Mouse (Mus musculus) embryonic facial prominence, embryonic 14.5 days (tissue): ENCODE results near the gene Papolg. TPM values are rescaled to one million over a fixed set of nuclear protein-coding genes. Genes with fewer than 3 reads are reported as not detected.

Experiments used
- ATAC-seq: fragments of 200-750 bp; cut with Nextera tagmentation; 2 replicates; pipeline ENCODE4 v1.8.0; 2017; ENCODE audit warnings: low read depth, moderate number of reproducible peaks, moderate TSS enrichment
- DNase-seq: peaks from one replicate; pipeline ENCODE4 v3.0.0-alpha.2; 2015; ENCODE audit warnings: low spot score
- H3K27ac ChIP-seq: fragments of 300-500 bp; sonication (generic); replicated peaks from 2 replicates; pipeline ENCODE4 v1.5.1; 2014; ENCODE audit warnings: low read depth, mild to moderate bottlenecking, low read length, moderate library complexity
- H3K27me3 ChIP-seq: fragments of 300-500 bp; sonication (generic); replicated peaks from 2 replicates; pipeline ENCODE4 v1.6.1; 2014; ENCODE audit warnings: low read length; ENCODE audit not compliant: control insufficient read depth, insufficient read depth
- H3K36me3 ChIP-seq: fragments of 300-500 bp; sonication (generic); 2 replicates; pipeline ENCODE4 v1.6.1; 2014; ENCODE audit warnings: low read length, mixed read lengths; ENCODE audit not compliant: control insufficient read depth, insufficient read depth
- H3K4me1 ChIP-seq: fragments of 300-500 bp; sonication (generic); 2 replicates; pipeline ENCODE4 v1.6.1; 2014; ENCODE audit warnings: antibody characterized with exemption, low read length; ENCODE audit not compliant: control insufficient read depth, insufficient read depth
- H3K4me2 ChIP-seq: fragments of 300-500 bp; sonication (generic); 2 replicates; pipeline ENCODE4 v1.6.1; 2014; ENCODE audit warnings: low read depth, mild to moderate bottlenecking, low read length, moderate library complexity, mixed read lengths
- H3K4me3 ChIP-seq: fragments of 300-500 bp; sonication (generic); 2 replicates; pipeline ENCODE4 v1.5.1; 2014; ENCODE audit warnings: low read depth, mild to moderate bottlenecking, low read length
- H3K9ac ChIP-seq: fragments of 300-500 bp; sonication (generic); 2 replicates; pipeline ENCODE4 v1.6.1; 2014; ENCODE audit warnings: low read depth, mild to moderate bottlenecking, low read length, moderate library complexity, mixed read lengths
- H3K9me3 ChIP-seq: fragments of 300-500 bp; sonication (generic); 2 replicates; pipeline ENCODE4 v1.6.1; 2016; ENCODE audit warnings: low read length; ENCODE audit not compliant: control insufficient read depth
- WGBS: fragments of 180-500 bp; shearing (Covaris S2); extraction: QIAGEN DNeasy Blood & Tissue Kit; methylation state at CpG from one replicate; pipeline ENCODE4 v1.1.7; 2014; 5-methylcytosine and 5-hydroxymethylcytosine counted together
- polyA plus RNA-seq: library from polyadenylated mRNA; unstranded; fragments of >200 nt; fragmentation: Nextera tagmentation; extraction: Ambion mirVana; gene quantifications from 2 replicates; pipeline ENCODE4 v1.2.1, GENCODE M21; 2014

The Papolg gene
- polyA plus RNA-seq, 1 experiment from 2014 or later: 12.5 TPM

- no peaks in the 10 kb centered on the region for H3K4me1 ChIP-seq
- no peak overlapping the region for H3K9ac ChIP-seq
- H3K4me3 ChIP-seq: no peak overlapping the region
- ATAC-seq: no peak
- H3K36me3 ChIP-seq: no peaks in the 10 kb centered on the region
- 77% methylated on average over 1 of the region's 1 CpGs for WGBS
- H3K4me2 ChIP-seq: no peak overlapping the region
- H3K9me3 ChIP-seq: peaks cover 4% of the 10 kb centered on the region; the same call in 1 of the 2 replicates
- no peak for DNase-seq
- no peaks in the 10 kb centered on the region for H3K27me3 ChIP-seq
- no peak overlapping the region for H3K27ac ChIP-seq
Measured at GRCm38 (mm10) chr11:23818745-23819144, 76.3 kb downstream of the Papolg start.

Other genes starting within 250 kb of the Papolg start
- gene Pus10, start 229.6 kb downstream of the Papolg start, polyA plus RNA-seq: 19.0 and 20.7 TPM in 2 replicates
- gene Pex13, start 229.3 kb downstream of the Papolg start, polyA plus RNA-seq: 34.5 and 35.8 TPM in 2 replicates
- gene Rel, start 124.3 kb downstream of the Papolg start, polyA plus RNA-seq: 1.7 and 2.2 TPM in 2 replicates
- not detected in 2 replicates for gene A830031A19Rik, start 179.8 kb upstream of the Papolg start, polyA plus RNA-seq
- gene Bcl11a, start 182.8 kb upstream of the Papolg start, polyA plus RNA-seq: 26.4 and 30.1 TPM in 2 replicates